Mouse (Mus musculus): Measurements from ENCODE around the gene Chml. TPM values are rescaled to one million over a fixed set of nuclear protein-coding genes. Genes with fewer than 3 reads are reported as not detected.

Gene Chml
- polyA plus RNA-seq, 3 experiments from 2014 or later, result 0.21 to 1.1 (median 1.1) TPM

DNA sequence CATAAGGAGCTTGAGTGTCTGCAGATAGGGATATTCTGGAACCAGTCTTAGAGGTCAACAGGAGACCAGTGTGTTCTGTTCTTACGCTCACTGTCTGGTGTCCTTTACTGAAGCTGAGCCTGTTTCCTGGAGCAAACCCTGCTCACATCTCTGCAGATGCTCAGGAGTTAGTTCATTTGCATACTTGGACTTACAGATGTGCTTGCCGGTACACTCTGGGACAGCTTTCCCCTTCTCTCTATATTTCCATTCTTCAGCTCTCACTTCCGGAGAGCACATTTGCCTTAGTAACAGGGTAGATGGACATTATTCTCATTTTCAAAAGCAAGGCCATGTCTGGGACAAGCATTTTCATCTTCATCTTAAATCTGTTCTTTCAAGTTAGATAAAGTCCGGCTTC, 44.1 kb downstream of the Chml start:
- ATAC-seq, result no peak

DNA sequence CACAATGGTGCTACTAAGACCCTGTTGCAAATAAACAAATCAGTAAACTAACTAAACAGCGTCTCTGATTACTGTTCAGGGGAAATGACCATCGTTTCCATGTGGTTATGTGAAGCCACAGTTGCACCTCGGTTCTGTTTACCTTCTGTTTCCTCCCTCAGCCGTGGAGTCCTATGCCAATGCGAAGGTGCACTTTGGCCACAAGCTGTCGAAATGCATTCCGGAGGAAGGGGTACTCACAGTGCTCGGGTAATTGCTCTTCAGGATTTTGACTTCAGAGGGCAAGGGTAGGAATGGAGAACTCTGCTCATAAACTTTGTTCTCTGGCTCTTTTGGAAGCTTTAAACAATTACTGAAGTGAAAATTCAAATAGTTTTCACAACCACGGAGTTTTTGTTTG, 45.7 kb downstream of the Chml start:
- no peak for ATAC-seq

DNA sequence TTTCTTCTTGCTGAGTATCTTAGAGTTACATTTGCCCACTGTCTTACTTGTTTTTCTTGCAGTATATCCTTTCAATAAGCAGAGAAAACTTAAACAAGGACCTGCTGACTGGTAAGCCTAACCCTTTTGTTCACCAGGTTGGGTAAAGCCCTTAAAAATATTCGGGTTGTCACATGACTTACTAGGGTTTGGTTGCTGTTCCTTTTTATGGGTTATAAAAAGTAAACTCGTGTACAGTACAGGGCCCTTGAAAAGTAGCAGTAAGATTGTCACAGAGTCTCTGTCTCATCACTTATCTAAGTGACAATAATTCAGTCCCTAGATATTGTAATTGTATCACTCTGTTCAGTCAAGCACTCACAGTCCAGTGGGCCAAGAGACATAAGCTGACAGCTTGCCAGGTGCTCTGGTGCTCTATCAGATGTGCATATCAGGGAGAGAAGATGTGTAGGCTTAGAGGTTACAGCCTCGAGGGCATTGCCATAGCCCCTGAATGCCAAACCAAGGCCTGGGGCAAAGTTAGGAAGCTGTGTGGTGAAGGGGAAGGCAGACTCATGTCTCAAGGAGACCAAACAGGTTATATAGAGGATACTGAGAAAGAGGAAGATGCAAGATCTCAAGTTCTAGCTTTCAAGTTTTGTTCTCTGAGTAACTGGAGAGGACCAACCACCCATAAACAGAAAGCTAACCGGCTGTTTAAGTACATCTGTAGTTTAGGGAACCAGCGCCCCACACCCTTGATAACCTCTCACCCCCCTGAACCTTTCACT, 49.0 kb downstream of the Chml start:
- no peak for ATAC-seq

DNA sequence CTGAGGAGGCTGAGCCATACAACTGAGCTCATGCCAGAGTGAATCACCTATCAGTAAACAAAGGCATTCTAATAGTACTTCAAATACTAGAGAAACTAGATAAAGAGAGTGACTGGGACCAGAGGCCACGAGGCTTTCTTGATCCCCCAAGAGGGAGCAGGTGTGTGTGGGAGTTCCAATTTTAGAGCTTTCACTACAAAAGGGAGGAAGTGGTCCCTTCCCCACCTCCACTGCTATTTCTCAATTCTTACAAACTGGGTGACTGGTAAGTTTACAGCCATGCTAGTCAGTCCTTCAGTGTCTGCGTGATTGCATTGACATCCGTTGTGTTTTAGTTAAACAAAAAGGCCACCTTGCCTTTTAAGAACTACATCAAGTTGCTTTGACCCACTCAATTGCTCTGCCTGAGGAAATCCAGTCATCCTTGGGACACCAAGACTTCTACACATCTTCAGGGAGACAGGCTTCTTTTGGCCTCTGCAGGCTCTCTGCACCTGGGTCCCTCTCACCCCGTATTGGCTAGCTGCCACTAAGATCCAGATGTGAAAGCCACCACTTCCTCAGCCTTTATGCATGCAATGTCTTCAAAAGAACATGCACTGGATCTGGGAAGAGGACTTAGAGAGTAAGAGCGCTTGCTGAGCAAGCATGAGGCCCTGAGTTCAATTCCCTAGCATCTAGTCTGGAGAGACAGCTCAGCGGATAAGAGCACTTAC, 52.1 kb downstream of the Chml start:
- ATAC-seq, result no peak

DNA sequence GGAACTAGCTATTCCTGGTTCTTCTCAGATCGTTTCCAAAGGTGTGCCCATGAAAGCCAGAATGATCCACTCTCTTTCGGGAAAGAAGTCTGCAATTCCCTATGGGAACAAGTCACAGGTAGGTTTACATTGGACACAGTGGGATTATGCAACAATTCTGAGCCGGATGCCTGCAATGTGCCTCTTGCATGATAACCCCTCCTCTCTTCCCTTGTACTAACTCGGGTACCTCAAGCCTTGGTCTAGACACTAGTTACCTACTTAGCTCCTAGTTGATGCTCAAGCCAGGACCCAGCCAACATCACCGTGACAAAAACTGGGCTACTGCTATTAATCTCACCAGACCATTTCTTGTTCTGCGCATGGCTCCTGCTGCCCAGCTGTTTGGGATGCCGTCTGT, 53.6 kb downstream of the Chml start:
- no peak for ATAC-seq

DNA sequence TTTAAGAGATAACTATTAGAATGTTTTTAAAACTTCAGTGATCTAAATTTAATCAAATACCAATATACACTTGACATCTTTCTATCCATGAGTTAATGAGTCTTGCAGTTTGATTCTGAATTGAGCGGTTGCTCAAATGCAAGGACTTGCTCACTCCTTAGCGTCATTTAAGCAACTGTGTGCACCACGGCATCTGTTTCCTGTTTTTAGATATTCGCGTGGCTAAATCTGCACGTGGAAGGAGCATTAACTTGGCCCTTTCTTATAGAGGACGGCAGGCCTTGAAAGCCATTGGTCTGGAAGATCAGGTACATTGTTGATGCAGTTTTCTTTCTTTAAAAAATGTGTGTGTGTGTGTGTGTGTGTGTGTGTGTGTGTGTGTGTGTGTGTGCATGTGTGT, 55.0 kb downstream of the Chml start:
- ATAC-seq, result no peak

DNA sequence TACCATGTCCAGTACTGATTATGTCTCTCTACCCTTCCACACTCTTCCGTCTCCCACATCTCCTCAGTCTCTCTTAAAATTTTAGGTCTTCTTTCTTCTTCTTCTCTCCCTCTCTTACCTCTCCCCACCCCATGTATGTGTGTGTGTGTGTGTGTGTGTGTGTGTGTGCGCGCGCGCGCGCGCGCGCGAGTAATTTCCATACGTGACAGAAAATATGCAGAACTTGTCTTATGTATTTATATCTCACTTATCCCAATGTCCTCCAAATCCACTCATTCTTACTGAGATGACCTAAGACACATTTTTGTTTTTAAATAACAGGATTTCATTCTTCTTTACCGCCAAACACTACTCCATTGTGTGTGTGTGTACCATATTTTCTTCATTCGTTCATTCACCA, 60.2 kb downstream of the Chml start:
- ATAC-seq, result no peak

Other genes with a start within 250 kb of the Chml start
- not detected for gene Rgs7, start 200.4 kb downstream of the Chml start, polyA plus RNA-seq (2017; shearing (Covaris generic))
- gene Kmo, start 72.5 kb downstream of the Chml start, polyA plus RNA-seq (2017; shearing (Covaris generic)), result 1 to 10 TPM in 1 of 3 experiments, under 1 TPM in 2; 0.48 to 7.3 (median 0.88) TPM
- gene Fh1, start 67.3 kb downstream of the Chml start, polyA plus RNA-seq (2017; shearing (Covaris generic)), result 100 to 1,000 TPM in 1 of 3 experiments, 10 to 100 TPM in 2; 48.1 to 114 (median 67.1) TPM
- not detected for gene Opn3, start 125 bp downstream of the Chml start, polyA plus RNA-seq (2017; shearing (Covaris generic))
- not detected for gene Wdr64, start 5.7 kb upstream of the Chml start, polyA plus RNA-seq (2017; shearing (Covaris generic))
- gene Exo1, start 187.7 kb upstream of the Chml start, polyA plus RNA-seq (2017; shearing (Covaris generic)), result 10 to 100 TPM in 1 of 3 experiments, 1 to 10 TPM in 2; 2.4 to 24.1 (median 2.8) TPM
- gene Gm38100, start 227.4 kb upstream of the Chml start, polyA plus RNA-seq (2017; shearing (Covaris generic)), result not detected